Mouse (Mus musculus): ENCODE data around the gene Rfx1.

Gene Rfx1

GRCm38 (mm10) chr8:84066291-84066930, at the start of gene Rfx1:
Gene Rfx1, plus strand, starts transcription at chr8:84066834.
- peak; percentile 99 for DNase-seq (ENCODE audit: low spot score in 2 of 2)

DNA sequence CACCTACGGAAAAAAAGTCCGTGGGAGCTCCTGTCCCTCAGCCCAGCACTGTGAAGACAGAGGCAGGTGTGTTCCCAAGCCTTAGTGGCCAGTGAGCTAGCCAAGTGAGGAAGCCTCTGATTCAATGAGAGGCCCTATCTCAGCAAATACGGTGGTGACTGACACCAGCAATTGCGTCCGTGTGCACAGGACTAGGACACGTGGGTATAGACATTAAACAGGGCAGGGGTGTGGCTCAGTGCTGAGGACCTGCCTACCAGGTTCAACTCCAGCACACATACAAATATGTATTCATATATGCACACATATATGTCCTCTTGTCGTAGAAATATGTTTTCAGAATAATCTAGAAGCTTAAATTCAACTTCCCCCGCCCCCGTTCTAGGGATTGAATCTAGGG, 46.9 kb upstream of the Rfx1 start:
- DNase-seq (ENCODE audit: low spot score in 2 of 2): no peak

DNA sequence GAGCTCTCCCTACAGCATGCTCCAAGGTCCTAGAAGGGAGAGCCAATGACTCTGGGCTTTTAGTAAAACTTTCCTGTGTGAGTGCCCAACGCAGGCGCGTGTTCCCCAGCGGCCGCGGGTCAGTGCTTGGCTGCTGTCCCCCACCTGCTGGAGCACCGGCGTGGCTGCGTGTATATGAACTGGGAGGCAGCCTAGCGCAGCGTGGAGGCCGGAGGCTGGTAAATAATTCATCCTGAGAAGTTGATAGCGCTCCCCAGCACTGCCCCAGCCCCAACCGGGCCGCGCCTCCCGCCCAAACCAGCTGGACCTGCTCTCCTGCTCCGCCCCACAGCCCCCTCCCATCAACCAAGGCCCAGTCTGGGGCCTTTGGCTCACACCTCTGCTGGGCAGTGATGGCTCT, 45.5 kb upstream of the Rfx1 start, which contains the start of gene Palm3:
Gene Palm3 (plus strand): TSS at position 376 of the 400 bp plus-strand sequence.
- DNase-seq (ENCODE audit: low spot score in 2 of 2): no peak

GRCm38 (mm10) chr8:84021569-84021968, 45.1 kb upstream of the Rfx1 start:
- no peak for DNase-seq (ENCODE audit: low spot score in 2 of 2)

DNA sequence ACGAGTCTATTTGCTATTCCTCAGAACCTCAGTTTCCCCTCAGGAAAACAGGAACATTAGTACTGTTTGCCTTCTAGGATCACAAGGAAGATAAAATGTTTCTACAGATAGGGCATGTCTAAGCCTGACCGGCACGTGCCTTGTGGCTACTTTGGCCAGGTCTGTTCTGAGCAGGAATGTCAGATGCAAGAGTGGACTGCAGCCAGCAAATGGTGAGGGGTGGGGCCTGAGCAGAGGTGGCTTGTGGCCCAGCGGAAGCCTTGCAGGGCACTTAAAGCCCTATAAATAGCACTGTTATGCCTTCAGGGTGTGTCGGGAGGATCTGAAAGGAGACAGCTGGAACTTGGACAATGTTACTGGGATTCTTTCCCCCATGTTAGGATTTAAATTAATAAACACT, 43.5 kb upstream of the Rfx1 start:
- no peak for DNase-seq (ENCODE audit: low spot score in 2 of 2)

GRCm38 (mm10) chr8:84023631-84024030, 43.0 kb upstream of the Rfx1 start:
- DNase-seq (ENCODE audit: low spot score in 2 of 2): no peak

- no peak for DNase-seq (ENCODE audit: low spot score in 2 of 2)
Measured at GRCm38 (mm10) chr8:84024171-84024570, 42.5 kb upstream of the Rfx1 start.

- no peak for DNase-seq (ENCODE audit: low spot score in 2 of 2)
Measured at GRCm38 (mm10) chr8:84025863-84026262, 40.8 kb upstream of the Rfx1 start.

DNA sequence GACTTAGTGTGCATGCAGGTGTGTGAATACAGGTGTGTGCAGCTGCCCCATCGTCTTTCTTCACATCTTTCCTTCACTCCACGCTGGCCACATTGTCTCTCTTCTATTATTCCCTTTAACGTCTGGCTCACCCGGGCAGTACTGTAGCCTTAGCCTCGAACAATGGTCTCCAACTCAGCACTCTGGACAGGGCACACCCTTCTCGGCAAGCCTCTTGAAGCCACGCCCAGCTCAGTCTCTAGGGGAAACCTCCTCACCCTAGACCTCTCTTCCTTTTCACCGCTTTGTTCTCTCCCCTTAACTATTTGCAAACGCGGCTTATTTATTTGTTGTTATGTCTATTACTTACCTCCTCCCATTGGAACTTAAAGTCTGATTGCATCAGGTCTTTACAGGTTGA, 39.2 kb upstream of the Rfx1 start:
- peak; percentile 63 to 64 for DNase-seq (ENCODE audit: low spot score in 2 of 2)

- DNase-seq (ENCODE audit: low spot score in 2 of 2): no peak
Measured at GRCm38 (mm10) chr8:84029272-84029671, 37.4 kb upstream of the Rfx1 start.

GRCm38 (mm10) chr8:84032777-84033176, 33.9 kb upstream of the Rfx1 start:
- DNase-seq (ENCODE audit: low spot score in 2 of 2): no peak

DNA sequence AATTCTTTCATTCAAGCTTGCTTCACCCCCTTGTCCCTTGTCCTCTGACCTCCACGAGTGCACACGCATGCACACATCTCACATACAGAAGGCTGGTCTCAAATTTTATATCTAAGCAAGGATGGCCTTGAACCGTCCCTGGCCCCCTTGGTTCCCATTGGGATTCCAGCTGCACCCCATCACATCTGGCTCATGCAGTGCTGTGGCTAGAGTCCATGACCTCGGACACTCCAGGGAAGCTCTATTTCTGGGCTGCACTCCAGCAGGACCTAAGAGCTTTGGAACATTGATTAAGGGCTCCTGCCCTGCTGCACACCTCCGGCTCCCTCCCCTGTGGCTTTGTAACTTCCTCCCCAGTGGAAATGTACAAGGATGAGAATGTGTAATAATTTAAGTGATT, 28.6 kb upstream of the Rfx1 start:
- DNase-seq (ENCODE audit: low spot score in 2 of 2): no peak

DNA sequence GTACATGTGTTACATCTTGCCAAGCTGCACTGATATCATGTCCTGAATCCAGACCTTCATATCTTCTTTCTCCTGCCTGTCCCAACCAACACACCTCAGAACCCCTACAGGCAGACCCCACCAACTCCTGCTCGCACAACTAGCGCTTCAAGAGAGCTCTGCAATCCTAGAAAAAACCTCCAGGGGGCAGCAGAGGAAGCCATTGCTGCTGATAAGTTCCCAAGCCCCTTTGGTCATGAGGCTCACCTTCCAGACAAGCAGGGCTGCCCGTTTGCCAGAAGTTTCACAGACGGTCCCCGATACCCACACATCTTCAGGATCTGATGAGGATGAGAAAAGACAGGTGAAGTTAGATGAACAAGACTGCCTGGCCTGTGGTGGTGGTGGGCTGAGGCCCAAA, 27.6 kb upstream of the Rfx1 start:
- peak; percentile 60 to 74 for DNase-seq (ENCODE audit: low spot score in 2 of 2)

- peak; percentile 81 to 83 for DNase-seq (ENCODE audit: low spot score in 2 of 2)
Measured at GRCm38 (mm10) chr8:84042066-84042947, 24.3 kb upstream of the Rfx1 start, which contains the start of gene Il27ra. Gene Il27ra, minus strand, starts transcription at chr8:84042589.

GRCm38 (mm10) chr8:84042948-84043342, 23.7 kb upstream of the Rfx1 start:
- DNase-seq (ENCODE audit: low spot score in 2 of 2): no peak

- DNase-seq (ENCODE audit: low spot score in 2 of 2): no peak
Measured at GRCm38 (mm10) chr8:84044103-84044502, 22.5 kb upstream of the Rfx1 start.

DNA sequence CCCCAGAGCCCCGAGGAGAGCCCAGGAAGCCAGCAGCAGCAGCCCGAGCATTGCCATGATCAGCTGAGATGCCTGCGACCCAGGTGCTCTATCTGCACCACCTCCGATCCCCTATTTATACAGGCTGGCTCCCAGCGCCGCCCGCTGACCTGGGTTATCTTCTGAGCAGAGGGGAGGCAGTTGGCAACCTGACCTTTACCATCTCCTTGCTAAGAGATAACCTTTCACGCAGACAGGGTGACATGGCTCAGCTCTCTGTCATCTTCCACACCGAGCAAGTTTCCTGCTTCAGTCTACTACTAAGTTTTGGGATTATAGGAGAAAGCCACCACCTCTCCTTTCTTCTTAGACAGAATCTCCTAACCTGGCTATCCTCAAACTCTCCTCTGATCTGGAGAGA, 21.7 kb upstream of the Rfx1 start, which contains the start of gene Rln3:
Gene Rln3 (minus strand): TSS at position 101 of the 400 bp plus-strand sequence.
- no peak for DNase-seq (ENCODE audit: low spot score in 2 of 2)

DNA sequence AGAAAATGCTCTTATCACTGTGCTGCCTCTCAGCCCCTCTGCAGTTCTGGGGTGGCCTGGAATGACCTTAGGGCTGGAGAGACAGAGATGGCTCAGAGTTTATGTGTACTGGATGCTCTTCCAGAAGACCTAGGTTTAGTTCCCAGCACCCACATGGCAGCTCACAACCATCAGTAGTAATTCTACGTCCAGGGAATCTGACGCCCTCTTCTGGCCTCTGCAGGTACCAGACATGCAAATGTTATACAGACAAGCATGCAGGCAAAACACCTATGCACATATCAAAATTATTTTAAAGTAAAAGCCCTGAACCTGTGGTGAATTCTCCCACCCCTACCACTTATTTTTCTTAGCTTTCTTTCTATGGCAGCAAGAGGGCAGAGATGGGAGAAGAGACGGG, 20.1 kb upstream of the Rfx1 start:
- no peak for DNase-seq (ENCODE audit: low spot score in 2 of 2)

GRCm38 (mm10) chr8:84048171-84048570, 18.5 kb upstream of the Rfx1 start:
- DNase-seq (ENCODE audit: low spot score in 2 of 2): no peak

DNA sequence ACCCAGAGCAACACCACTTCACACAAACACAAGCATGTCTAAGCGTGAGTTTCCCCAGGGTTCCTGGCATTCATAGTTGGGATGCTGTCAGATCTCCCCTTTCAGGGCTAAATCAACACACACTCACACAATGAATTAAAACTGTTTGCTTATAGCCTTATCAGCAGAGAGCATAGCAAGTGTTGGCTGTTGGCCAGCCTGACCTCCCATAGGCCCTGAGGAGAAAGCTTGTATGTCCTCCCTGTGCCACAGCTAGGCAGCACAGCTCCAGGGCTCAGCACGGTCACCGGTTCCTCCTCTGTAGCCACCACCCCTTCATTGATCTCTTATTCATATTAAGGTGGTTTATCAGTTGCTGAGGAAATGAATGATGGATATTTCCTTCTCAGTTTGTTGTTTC, 13.9 kb upstream of the Rfx1 start:
- DNase-seq (ENCODE audit: low spot score in 2 of 2): no peak

- no peak for DNase-seq (ENCODE audit: low spot score in 2 of 2)
Measured at GRCm38 (mm10) chr8:84053229-84053628, 13.4 kb upstream of the Rfx1 start.

DNA sequence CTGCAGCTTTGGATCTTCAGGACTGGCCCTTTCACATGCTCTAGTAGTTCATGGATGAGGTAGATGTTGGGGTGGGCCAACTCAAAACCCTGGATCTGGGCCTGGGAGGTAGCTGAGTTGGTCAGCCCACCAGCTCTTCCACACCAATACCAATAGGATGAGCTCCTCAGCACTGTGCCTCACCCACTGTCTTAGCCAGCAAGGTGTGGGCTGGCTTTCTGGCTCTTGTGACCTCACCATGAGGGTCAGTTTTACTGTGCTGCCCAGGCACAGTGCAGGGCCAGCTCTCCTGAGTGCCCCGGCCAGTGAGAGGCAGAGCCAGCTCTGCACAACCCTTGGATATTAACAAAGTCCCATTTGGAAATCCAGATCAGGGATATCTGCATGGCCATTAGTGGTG, 8.8 kb upstream of the Rfx1 start:
- no peak for DNase-seq (ENCODE audit: low spot score in 2 of 2)

DNA sequence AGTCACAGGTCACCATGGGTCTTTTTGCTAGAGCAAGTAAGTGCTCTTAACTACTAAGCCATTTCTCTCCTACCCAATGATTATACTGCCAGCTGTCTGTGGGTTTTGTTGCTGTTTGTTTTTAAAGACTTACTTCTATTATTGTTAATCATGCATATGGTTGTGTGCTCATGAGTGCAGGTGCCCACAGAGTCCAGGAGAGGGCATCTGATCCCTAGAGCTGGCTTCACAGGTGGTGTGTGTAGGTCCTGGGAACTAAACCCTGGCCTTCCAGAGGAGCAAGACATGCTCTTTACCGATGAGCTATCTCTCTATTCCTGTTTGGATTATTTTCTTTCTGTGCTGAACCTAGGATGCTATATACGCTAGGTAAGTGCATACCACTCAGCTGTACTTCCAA, 7.4 kb upstream of the Rfx1 start:
- DNase-seq (ENCODE audit: low spot score in 2 of 2): no peak
